ENCODE assay signal across 8 mouse cellular contexts in genomic region chr2:109693178-109694115, GRCm38 (mm10). TPM values are rescaled to one million over a fixed set of nuclear protein-coding genes. Genes with fewer than 3 reads are reported as not detected.
A peak's percentile ranks its signal among the peaks of the same experiment; 100 is the strongest.
DNase-seq lines count a peak whose midpoint lies in the region; ATAC-seq and TF ChIP-seq lines count a peak whose summit lies in the region.

No protein-coding gene starts in this region.

- no peak for TF ChIP-seq POLR2A in cerebellum, adult 2 months (IDR thresholded peaks at IDR 0.05; ENCODE audit: borderline replicate concordance, insufficient read depth, low read length)
- no peak for TF ChIP-seq POLR2A in limb, embryonic 14.5 days (IDR thresholded peaks at IDR 0.05; ENCODE audit: borderline replicate concordance, extremely low read depth, insufficient read depth, insufficient read length)

- TF ChIP-seq CTCF in cerebellum, adult 2 months (IDR thresholded peaks at IDR 0.05; ENCODE audit: borderline replicate concordance, insufficient read depth, low read depth, low read length), result no peak

- peak overlapping the region; percentile 42 for H3K9ac ChIP-seq in intestine, embryonic 15.5 days
- peak overlapping the region; percentile 57 for H3K9ac ChIP-seq in limb, embryonic 14.5 days (ENCODE audit: low read depth, low read length, severe bottlenecking)
- peak overlapping the region; percentile 51 for H3K9ac ChIP-seq in midbrain, embryonic 15.5 days

- peak overlapping the region; percentile 86 for H3K4me2 ChIP-seq in intestine, embryonic 15.5 days (replicated peaks)
- H3K4me2 ChIP-seq in limb, embryonic 14.5 days (replicated peaks; ENCODE audit: low read depth, low read length, severe bottlenecking), result peak overlapping the region; percentile 92
- H3K4me2 ChIP-seq in midbrain, embryonic 15.5 days, result peak overlapping the region; percentile 82

- peaks cover 30% of the 10 kb centered on the region for H3K27me3 ChIP-seq in erythroblast, embryonic 14.5 days (ENCODE audit: control insufficient read depth)
- H3K27me3 ChIP-seq in cerebellum, adult 2 months (ENCODE audit: control insufficient read depth, insufficient read depth, low read length), result no peaks in the 10 kb centered on the region
- H3K27me3 ChIP-seq in intestine, embryonic 15.5 days (replicated peaks), result peaks cover 20% of the 10 kb centered on the region
- peaks cover 16% of the 10 kb centered on the region for H3K27me3 ChIP-seq in limb, embryonic 14.5 days (ENCODE audit: control insufficient read depth, insufficient read depth, low read length)
- H3K27me3 ChIP-seq in midbrain, embryonic 15.5 days (replicated peaks), result peaks cover 4% of the 10 kb centered on the region; the same call in 1 of the 2 replicates

- ATAC-seq in erythroblast, adult 5-6 weeks (replicated peaks; ENCODE audit: low FRiP score, poor library complexity, severe bottlenecking), result no peak
- peak; percentile 68 for ATAC-seq in intestine, embryonic 15.5 days
- peak; percentile 58 for ATAC-seq in limb, embryonic 14.5 days (ENCODE audit: low FRiP score, low read depth)
- ATAC-seq in midbrain, embryonic 15.5 days (replicated peaks), result peak; percentile 81

- DNase-seq in cerebellum, adult 2 months, result peak; percentile 75 to 76
- DNase-seq in gastrocnemius, postnatal 10 days, result peak; percentile 50
- peak; percentile 60 for DNase-seq in limb, embryonic 14.5 days (ENCODE audit: low spot score)
- no peak for DNase-seq in spleen, adult 12 weeks (ENCODE audit: low spot score)

- H3K4me3 ChIP-seq in erythroblast, embryonic 14.5 days (replicated peaks), result peak overlapping the region; percentile 1
- H3K4me3 ChIP-seq in cerebellum, adult 2 months (replicated peaks; ENCODE audit: insufficient read depth, low read depth, low read length), result peak overlapping the region; percentile 80
- peak overlapping the region; percentile 51 for H3K4me3 ChIP-seq in intestine, embryonic 15.5 days (replicated peaks)
- peak overlapping the region; percentile 56 for H3K4me3 ChIP-seq in limb, embryonic 14.5 days (replicated peaks; ENCODE audit: low read length)
- peak overlapping the region; percentile 72 for H3K4me3 ChIP-seq in midbrain, embryonic 15.5 days

- under 1% methylated on average over 67 of the region's 67 CpGs for WGBS in cerebellum, adult 2 months
- whole genome bisulfite sequencing in intestine, embryonic 15.5 days, result 0% methylated on average over 67 of the region's 67 CpGs
- WGBS in limb, embryonic 14.5 days, result under 1% methylated on average over 67 of the region's 67 CpGs
- WGBS in midbrain, embryonic 15.5 days, result under 1% methylated on average over 67 of the region's 67 CpGs

- H3K4me1 ChIP-seq in erythroblast, embryonic 14.5 days (ENCODE audit: control insufficient read depth), result no peaks in the 10 kb centered on the region
- no peaks in the 10 kb centered on the region for H3K4me1 ChIP-seq in cerebellum, adult 2 months (ENCODE audit: control insufficient read depth, insufficient read depth, low read length)
- 0 out of 2 replicates have a peak, but pooled peaks cover 4% of the 10 kb centered on the region for H3K4me1 ChIP-seq in intestine, embryonic 15.5 days (replicated peaks)
- H3K4me1 ChIP-seq in limb, embryonic 14.5 days (ENCODE audit: control insufficient read depth, insufficient read depth, low read length), result peaks cover 16% of the 10 kb centered on the region
- peaks cover 41% of the 10 kb centered on the region for H3K4me1 ChIP-seq in midbrain, embryonic 15.5 days

- H3K36me3 ChIP-seq in erythroblast, embryonic 14.5 days (ENCODE audit: control insufficient read depth), result no peaks in the 10 kb centered on the region
- no peaks in the 10 kb centered on the region for H3K36me3 ChIP-seq in intestine, embryonic 15.5 days
- H3K36me3 ChIP-seq in limb, embryonic 14.5 days (ENCODE audit: control insufficient read depth, insufficient read depth, low read length), result no peaks in the 10 kb centered on the region
- no peaks in the 10 kb centered on the region for H3K36me3 ChIP-seq in midbrain, embryonic 15.5 days (replicated peaks)

- no peak overlapping the region for H3K27ac ChIP-seq in cerebellum, adult 2 months (ENCODE audit: insufficient read depth, low read length)
- H3K27ac ChIP-seq in intestine, embryonic 15.5 days, result no peak overlapping the region
- H3K27ac ChIP-seq in limb, embryonic 14.5 days (replicated peaks; ENCODE audit: low read depth, low read length), result no peak overlapping the region
- peak overlapping the region; percentile 51; the same call in 1 of the 2 replicates for H3K27ac ChIP-seq in midbrain, embryonic 15.5 days

- H3K9me3 ChIP-seq in erythroblast, embryonic 14.5 days (ENCODE audit: control insufficient read depth, low read length), result no peaks in the 10 kb centered on the region
- H3K9me3 ChIP-seq in intestine, embryonic 15.5 days, result no peaks in the 10 kb centered on the region
- no peaks in the 10 kb centered on the region for H3K9me3 ChIP-seq in limb, embryonic 14.5 days (ENCODE audit: control insufficient read depth, low read length)
- no peaks in the 10 kb centered on the region for H3K9me3 ChIP-seq in midbrain, embryonic 15.5 days

RNA-seq across cellular contexts. Expression of gene Bdnf, which starts 18.9 kb away (rescaled TPM):
- 0.01 TPM in 1 of 2 replicates, not detected in the other for polyA plus RNA-seq in erythroblast, embryonic 14.5 days (2012)
- not detected in 2 replicates for total RNA-seq in erythroblast, adult 5-6 weeks (2015; ENCODE audit: low replicate concordance)
- not detected in 2 replicates for total RNA-seq in erythroblast, adult 5-6 weeks (2017; ENCODE audit: low replicate concordance)
- 5.7 and 5.9 TPM in 2 replicates for polyA plus RNA-seq in cerebellum, adult 2 months (2012; rRNA removed)
- total RNA-seq in gastrocnemius, postnatal 10 days (2021), result under 1 TPM; 0.23 to 0.47 TPM
- 2.5 TPM in 2 replicates for polyA plus RNA-seq in intestine, embryonic 15.5 days (2015; fragmentation: Nextera tagmentation; extraction: Ambion mirVana)
- 1.1 and 1.3 TPM in 2 replicates for polyA plus RNA-seq in limb, embryonic 14.5 days (2012; rRNA removed)
- polyA plus RNA-seq in limb, embryonic 14.5 days (2014; fragmentation: Nextera tagmentation; extraction: Ambion mirVana), result 2.5 and 2.7 TPM in 2 replicates
- 6.4 and 6.8 TPM in 2 replicates for polyA plus RNA-seq in midbrain, embryonic 15.5 days (2015; fragmentation: Nextera tagmentation; extraction: Ambion mirVana)

Comparison
In these comparisons a context has a peak if more than half of its experiments do, and no peak if none do; other contexts are left out.
1. H3K4me3 ChIP-seq: peak in every context shown above with its lines; median percentile 80 in cerebellum, adult 2 months; 72 in midbrain, embryonic 15.5 days; 56 in limb, embryonic 14.5 days; 51 in intestine, embryonic 15.5 days; 1 in erythroblast, embryonic 14.5 days.